Mouse (Mus musculus) neutrophil, adult 83 days (primary cell): ENCODE data around the gene Nkx2-4. TPM values are rescaled to one million over a fixed set of nuclear protein-coding genes. Genes with fewer than 3 reads are reported as not detected.

Experiments used
- total RNA-seq, 2 experiments: library from RNA; stranded (reverse); gene quantifications; one replicate each; pipeline ENCODE4 v1.2.4; 2023

The Nkx2-4 gene
- not detected for total RNA-seq

GRCm38 (mm10) chr2:147085072-147085870, at the start of gene Nkx2-4:
Nkx2-4 (minus strand) TSS chr2:147085445.

Other genes with a start within 250 kb of the Nkx2-4 start
- gene Kiz, start 229.6 kb downstream of the Nkx2-4 start, total RNA-seq, result 10 to 100 TPM; 23.7 to 32.3 TPM
- 10 to 100 TPM; 50.8 to 59.5 TPM for gene Xrn2, start 72.4 kb downstream of the Nkx2-4 start, total RNA-seq
- gene Nkx2-2, start 108.8 kb upstream of the Nkx2-4 start, total RNA-seq, result not detected